Mouse (Mus musculus): ENCODE measurements around the gene Clec16a. TPM values are rescaled to one million over a fixed set of nuclear protein-coding genes. Genes with fewer than 3 reads are reported as not detected.

Gene Clec16a
- polyA plus RNA-seq, 1 experiment from 2014 or later, result 32.5 TPM

DNA sequence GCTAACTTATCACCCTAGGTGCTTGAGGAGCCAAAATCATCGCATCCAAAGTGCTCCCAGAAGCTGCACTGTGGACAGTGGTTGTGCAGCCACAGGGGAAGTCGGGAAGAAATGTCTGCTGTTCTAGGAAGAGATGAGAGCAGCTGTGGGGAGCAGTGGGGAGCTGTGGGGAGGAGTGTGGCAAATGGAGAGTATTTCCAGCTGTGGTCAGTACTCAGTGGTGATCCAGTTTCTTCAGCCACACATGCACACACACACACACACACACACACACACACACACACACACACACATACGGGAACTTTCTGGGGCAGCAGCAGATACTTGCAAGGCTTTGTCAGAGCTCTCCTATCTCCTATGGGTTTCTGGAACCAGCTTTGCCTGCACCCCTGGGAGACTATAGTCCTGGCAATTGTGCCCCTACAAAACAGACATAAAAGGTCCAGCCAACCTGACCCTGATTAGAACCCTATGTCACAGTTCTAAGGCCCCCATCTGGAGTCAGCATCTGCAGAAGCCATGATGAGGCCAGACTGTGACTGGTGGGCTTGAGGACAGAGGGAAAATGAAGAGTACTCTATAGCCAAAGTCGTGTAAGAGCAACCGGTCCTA, 217.5 kb downstream of the Clec16a start:
- H3K4me2 ChIP-seq (ENCODE audit: low read length), result no peak overlapping the region
- no peaks in the 10 kb centered on the region for H3K36me3 ChIP-seq (ENCODE audit: insufficient read depth, low read length)
- WGBS, result 70% methylated on average over 5 of the region's 5 CpGs
- no peak overlapping the region for H3K9ac ChIP-seq (ENCODE audit: low read depth, low read length)
- no peak overlapping the region for H3K27ac ChIP-seq
- H3K4me3 ChIP-seq (replicated peaks; ENCODE audit: low read depth, low read length), result no peak overlapping the region
- ATAC-seq (replicated peaks; ENCODE audit: low FRiP score, low read depth) (no peak), DNase-seq (ENCODE audit: low spot score) (no peak)
- H3K27me3 ChIP-seq (ENCODE audit: insufficient read depth, low read length), result no peaks in the 10 kb centered on the region
- TF ChIP-seq CTCF (IDR thresholded peaks at IDR 0.05; ENCODE audit: low read depth), result no peak
- H3K4me1 ChIP-seq (replicated peaks; ENCODE audit: insufficient read depth, low read length), result no peaks in the 10 kb centered on the region
- H3K9me3 ChIP-seq (replicated peaks; ENCODE audit: low read length), result no peaks in the 10 kb centered on the region

DNA sequence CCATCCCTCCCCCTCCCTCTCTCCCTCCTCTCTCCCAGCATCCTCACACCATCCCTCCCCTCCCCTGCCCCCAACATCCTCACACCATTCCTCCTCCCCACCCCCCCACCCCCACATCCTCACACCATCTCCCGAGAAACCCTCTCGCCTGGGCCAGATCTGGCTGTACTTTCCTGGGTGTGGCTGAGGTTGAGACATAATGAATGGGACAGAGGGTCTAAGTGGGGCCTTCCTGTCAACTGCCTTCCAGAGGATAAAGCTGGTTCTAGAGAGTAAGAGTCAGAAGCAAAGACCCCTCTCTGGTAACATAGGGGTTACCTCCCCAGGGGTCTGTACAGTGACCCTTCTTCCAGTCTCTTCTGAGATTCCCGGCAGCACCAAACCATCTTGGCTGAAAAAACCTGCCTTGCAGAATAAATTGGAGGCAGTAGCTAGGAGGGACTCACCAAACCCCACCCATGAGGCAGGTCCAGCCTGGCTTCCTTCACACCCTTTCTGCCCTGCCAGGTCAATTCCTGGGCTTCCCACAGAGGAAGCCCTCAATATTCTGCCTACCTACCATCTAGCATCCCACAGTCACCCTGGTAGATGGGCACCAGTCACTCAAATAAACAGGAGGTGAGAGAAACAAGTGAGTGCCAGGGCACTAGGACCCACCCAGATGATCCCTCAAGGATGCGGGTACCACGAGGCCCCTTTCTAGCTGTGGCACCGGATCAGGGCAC, 218.6 kb downstream of the Clec16a start:
- no peaks in the 10 kb centered on the region for H3K4me1 ChIP-seq (replicated peaks; ENCODE audit: insufficient read depth, low read length)
- no peak overlapping the region for H3K4me3 ChIP-seq (replicated peaks; ENCODE audit: low read depth, low read length)
- H3K36me3 ChIP-seq (ENCODE audit: insufficient read depth, low read length), result no peaks in the 10 kb centered on the region
- no peak overlapping the region for H3K27ac ChIP-seq
- H3K4me2 ChIP-seq (ENCODE audit: low read length), result no peak overlapping the region
- WGBS, result 47% methylated on average over 6 of the region's 6 CpGs
- TF ChIP-seq CTCF (IDR thresholded peaks at IDR 0.05; ENCODE audit: low read depth), result no peak
- no peaks in the 10 kb centered on the region for H3K27me3 ChIP-seq (ENCODE audit: insufficient read depth, low read length)
- no peak for ATAC-seq (replicated peaks; ENCODE audit: low FRiP score, low read depth)
- H3K9me3 ChIP-seq (replicated peaks; ENCODE audit: low read length), result no peaks in the 10 kb centered on the region
- DNase-seq (ENCODE audit: low spot score), result no peak
- H3K9ac ChIP-seq (ENCODE audit: low read depth, low read length), result no peak overlapping the region

DNA sequence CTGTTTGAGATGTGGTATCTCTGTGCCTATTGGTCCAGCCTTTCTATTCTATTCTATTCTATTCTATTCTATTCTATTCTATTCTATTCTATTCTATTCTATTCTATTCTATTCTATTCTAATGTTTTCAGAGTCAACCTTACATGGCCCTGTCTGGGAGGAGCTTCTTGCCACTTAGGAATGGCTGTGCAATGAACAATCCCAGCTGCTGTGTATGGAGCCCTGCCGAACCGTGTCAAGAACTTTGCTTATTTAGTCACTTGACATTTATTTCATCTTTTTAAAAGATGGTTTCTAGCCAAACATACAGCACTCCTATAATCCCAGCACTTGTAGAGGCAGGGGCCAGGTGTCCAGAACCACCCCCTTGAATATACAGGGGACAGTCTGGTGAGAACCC, 219.2 kb downstream of the Clec16a start:
- H3K36me3 ChIP-seq (ENCODE audit: insufficient read depth, low read length), result no peaks in the 10 kb centered on the region
- H3K9ac ChIP-seq (ENCODE audit: low read depth, low read length), result no peak overlapping the region
- no peak for TF ChIP-seq CTCF (IDR thresholded peaks at IDR 0.05; ENCODE audit: low read depth)
- no peak overlapping the region for H3K27ac ChIP-seq
- 31% methylated on average over 2 of the region's 2 CpGs for WGBS
- no peaks in the 10 kb centered on the region for H3K27me3 ChIP-seq (ENCODE audit: insufficient read depth, low read length)
- H3K4me1 ChIP-seq (replicated peaks; ENCODE audit: insufficient read depth, low read length), result no peaks in the 10 kb centered on the region
- DNase-seq (ENCODE audit: low spot score) (peak; percentile 80), ATAC-seq (replicated peaks; ENCODE audit: low FRiP score, low read depth) (no peak)
- H3K9me3 ChIP-seq (replicated peaks; ENCODE audit: low read length), result no peaks in the 10 kb centered on the region
- no peak overlapping the region for H3K4me3 ChIP-seq (replicated peaks; ENCODE audit: low read depth, low read length)
- H3K4me2 ChIP-seq (ENCODE audit: low read length), result no peak overlapping the region

DNA sequence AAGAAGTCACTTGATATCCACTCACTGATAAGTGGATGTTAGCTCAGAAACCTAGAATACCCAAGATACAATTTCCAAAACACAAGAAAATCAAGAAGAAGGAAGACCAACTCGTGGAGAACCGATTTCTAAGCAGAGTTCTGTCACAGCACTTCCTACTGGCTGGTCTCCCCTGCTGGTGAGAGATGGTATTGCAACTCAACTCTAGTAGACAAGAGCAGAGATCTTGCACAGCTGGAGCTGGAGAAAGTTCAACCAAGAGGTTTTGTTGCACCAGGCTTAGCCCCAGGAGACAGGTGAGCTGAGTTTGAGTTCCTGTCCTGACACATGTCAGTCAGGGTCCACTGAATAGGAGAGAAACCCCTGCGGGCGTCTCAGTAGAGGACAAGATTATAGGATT, 222.0 kb downstream of the Clec16a start:
- Histone ChIP-seq H3K27ac (no peak overlapping the region), H3K36me3 (ENCODE audit: insufficient read depth, low read length) (no peaks in the 10 kb centered on the region), H3K4me3 (replicated peaks; ENCODE audit: low read depth, low read length) (no peak overlapping the region), H3K27me3 (ENCODE audit: insufficient read depth, low read length) (no peaks in the 10 kb centered on the region), H3K9ac (ENCODE audit: low read depth, low read length) (no peak overlapping the region), H3K9me3 (replicated peaks; ENCODE audit: low read length) (no peaks in the 10 kb centered on the region), H3K4me2 (ENCODE audit: low read length) (no peak overlapping the region), H3K4me1 (replicated peaks; ENCODE audit: insufficient read depth, low read length) (no peaks in the 10 kb centered on the region)
- peak; percentile 83 for TF ChIP-seq CTCF (IDR thresholded peaks at IDR 0.05; ENCODE audit: low read depth)
- ATAC-seq (replicated peaks; ENCODE audit: low FRiP score, low read depth), result peak; percentile 40; the same call in 1 of the 2 replicates
- WGBS, result 40% methylated on average over 4 of the region's 4 CpGs
- peak; percentile 78 for DNase-seq (ENCODE audit: low spot score)

DNA sequence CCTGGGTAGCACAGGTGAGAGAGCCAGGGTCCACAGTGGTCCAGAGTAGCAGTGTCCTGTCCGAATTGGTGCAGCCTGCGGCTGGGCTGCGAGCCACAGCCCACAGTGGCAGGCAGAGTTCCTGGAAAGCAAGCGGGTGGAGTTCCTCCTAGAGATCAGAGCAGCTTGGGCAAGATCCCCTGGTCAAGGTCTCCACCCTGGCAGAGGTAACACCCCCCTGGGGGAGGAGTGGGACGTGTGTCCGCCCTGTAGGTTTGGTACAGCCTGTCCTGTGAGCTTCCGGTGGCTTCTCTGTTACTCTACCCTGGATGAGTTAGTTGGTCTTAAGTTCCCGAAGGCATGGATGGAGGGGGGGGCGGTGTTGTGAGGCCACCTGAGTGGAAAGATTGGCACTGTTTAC, 223.7 kb downstream of the Clec16a start:
- ATAC-seq (replicated peaks; ENCODE audit: low FRiP score, low read depth) (no peak), DNase-seq (ENCODE audit: low spot score) (no peak)
- H3K4me3 ChIP-seq (replicated peaks; ENCODE audit: low read depth, low read length), result no peak overlapping the region
- H3K9ac ChIP-seq (ENCODE audit: low read depth, low read length), result no peak overlapping the region
- no peaks in the 10 kb centered on the region for H3K4me1 ChIP-seq (replicated peaks; ENCODE audit: insufficient read depth, low read length)
- H3K27ac ChIP-seq, result no peak overlapping the region
- 25% methylated on average over 9 of the region's 9 CpGs for WGBS
- no peak overlapping the region for H3K4me2 ChIP-seq (ENCODE audit: low read length)
- TF ChIP-seq CTCF (IDR thresholded peaks at IDR 0.05; ENCODE audit: low read depth), result no peak
- no peaks in the 10 kb centered on the region for H3K36me3 ChIP-seq (ENCODE audit: insufficient read depth, low read length)
- H3K27me3 ChIP-seq (ENCODE audit: insufficient read depth, low read length), result no peaks in the 10 kb centered on the region
- H3K9me3 ChIP-seq (replicated peaks; ENCODE audit: low read length), result no peaks in the 10 kb centered on the region

DNA sequence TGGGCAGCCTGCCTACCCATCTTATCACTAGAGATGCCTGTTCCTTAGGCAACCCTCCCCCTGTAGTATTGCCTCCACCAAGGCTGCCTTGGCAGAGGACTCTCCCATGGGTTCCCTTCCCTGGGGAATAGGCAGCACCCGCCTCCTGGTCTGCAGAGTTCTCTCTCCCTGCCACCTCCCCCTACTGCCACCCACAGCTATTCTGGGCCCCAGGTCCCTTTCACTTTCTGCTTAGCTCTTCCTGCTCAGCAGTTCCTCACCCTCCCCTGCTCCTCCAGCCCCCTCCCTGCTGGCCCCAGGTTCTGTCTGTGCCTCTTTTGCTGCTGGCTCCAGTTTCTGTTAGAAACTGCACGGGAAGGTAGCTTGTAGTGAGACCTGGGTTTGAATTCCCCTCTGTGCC, 224.5 kb downstream of the Clec16a start:
- no peaks in the 10 kb centered on the region for H3K36me3 ChIP-seq (ENCODE audit: insufficient read depth, low read length)
- no peak overlapping the region for H3K9ac ChIP-seq (ENCODE audit: low read depth, low read length)
- TF ChIP-seq CTCF (IDR thresholded peaks at IDR 0.05; ENCODE audit: low read depth), result no peak
- no peak for DNase-seq (ENCODE audit: low spot score)
- H3K4me2 ChIP-seq (ENCODE audit: low read length), result no peak overlapping the region
- H3K4me3 ChIP-seq (replicated peaks; ENCODE audit: low read depth, low read length), result no peak overlapping the region
- H3K9me3 ChIP-seq (replicated peaks; ENCODE audit: low read length), result no peaks in the 10 kb centered on the region
- no peaks in the 10 kb centered on the region for H3K4me1 ChIP-seq (replicated peaks; ENCODE audit: insufficient read depth, low read length)
- no peak for ATAC-seq (replicated peaks; ENCODE audit: low FRiP score, low read depth)
- H3K27me3 ChIP-seq (ENCODE audit: insufficient read depth, low read length), result no peaks in the 10 kb centered on the region
- WGBS, result 54% methylated on average over 2 of the region's 2 CpGs
- H3K27ac ChIP-seq, result no peak overlapping the region

Measured in kidney, postnatal 0 days (tissue).